Mouse (Mus musculus) small intestine, adult 10 weeks (tissue): ENCODE measurements around the gene Hacd4. TPM values are rescaled to one million over a fixed set of nuclear protein-coding genes. Genes with fewer than 3 reads are reported as not detected.

ENCODE experiments used
- polyA plus RNA-seq: library from polyadenylated mRNA; stranded (reverse); fragments of 350-450 nt; fragmentation: Illumina TruSeq; extraction: RNeasy Lipid Tissue Mini Kit (QIAGEN cat#74804); gene quantifications from one replicate; pipeline ENCODE4 v1.2.3, GENCODE M21; 2014; ENCODE audit warnings: low replicate concordance

Gene Hacd4
- polyA plus RNA-seq, result 10.3 TPM

DNA sequence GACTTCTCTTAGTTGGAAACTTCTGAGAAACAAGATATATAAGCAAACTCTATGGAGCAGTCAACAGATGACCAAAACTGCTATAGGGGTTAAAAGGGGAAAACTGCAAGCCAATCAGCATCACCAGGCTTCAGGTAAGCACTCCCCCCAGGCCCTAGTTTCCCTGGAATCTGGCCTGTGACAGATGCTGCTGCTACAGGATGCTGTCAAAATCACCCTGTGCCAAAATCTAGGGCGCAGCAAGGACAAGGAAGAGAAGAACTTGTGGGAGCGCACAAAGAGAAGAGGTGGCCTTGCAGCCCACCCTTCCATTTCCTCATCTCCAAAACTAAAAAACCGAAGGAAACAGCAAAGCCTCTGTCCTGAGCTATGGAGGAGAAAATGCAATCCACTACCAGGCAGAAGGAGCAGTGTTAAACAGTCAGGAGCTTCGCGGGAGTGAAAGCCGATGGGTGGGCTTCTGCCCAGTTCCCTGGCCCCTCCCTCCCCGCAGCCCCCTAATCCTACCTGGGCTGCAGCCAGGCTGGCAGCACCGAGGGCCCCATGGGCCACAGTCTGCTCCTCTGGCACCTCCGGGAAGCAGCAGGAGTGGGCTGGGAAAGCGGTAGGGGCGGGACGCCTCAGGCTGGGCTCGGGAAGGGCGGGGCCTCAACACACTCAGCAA is at the start of gene Hacd4:
Gene Hacd4, minus strand, starts transcription at position 603 of the 664 bp plus-strand sequence.

Other genes with a start within 250 kb of the Hacd4 start
- gene Ifnb1, start 83.8 kb upstream of the Hacd4 start, polyA plus RNA-seq, result not detected
- not detected for gene Ifna15, start 119.3 kb upstream of the Hacd4 start, polyA plus RNA-seq
- not detected for gene Ifna14, start 132.9 kb upstream of the Hacd4 start, polyA plus RNA-seq
- gene Ifna9, start 153.5 kb upstream of the Hacd4 start, polyA plus RNA-seq, result not detected
- not detected for gene Ifna12, start 164.4 kb upstream of the Hacd4 start, polyA plus RNA-seq
- not detected for gene C87499, start 195.5 kb upstream of the Hacd4 start, polyA plus RNA-seq
- gene Ifna13, start 205.5 kb upstream of the Hacd4 start, polyA plus RNA-seq, result not detected
- not detected for gene Ifna16, start 238.0 kb upstream of the Hacd4 start, polyA plus RNA-seq
- gene Ifna2, start 245.0 kb upstream of the Hacd4 start, polyA plus RNA-seq, result not detected